Mouse (Mus musculus): ENCODE measurements at regions not wholly inside any gene's neighbourhood (a gene's known extent, or its start where the extent isn't known, plus 50 kb on each side); places are given as distances from the start of the nearest gene placed in this dataset.

- TF ChIP-seq POLR2A (IDR thresholded peaks at IDR 0.05; ENCODE audit: low read depth, low read length) (no peak), CTCF (IDR thresholded peaks at IDR 0.05; ENCODE audit: extremely low read depth, insufficient read length, insufficient replicate concordance, low read depth, low read length) (no peak)
These were observed 129.5 kb upstream of the Peli1 start for GRCm38 (mm10) chr11:20961626-20962025.
